Comparison of ENCODE assay signal across 20 mouse cellular contexts in the genomic region with DNA sequence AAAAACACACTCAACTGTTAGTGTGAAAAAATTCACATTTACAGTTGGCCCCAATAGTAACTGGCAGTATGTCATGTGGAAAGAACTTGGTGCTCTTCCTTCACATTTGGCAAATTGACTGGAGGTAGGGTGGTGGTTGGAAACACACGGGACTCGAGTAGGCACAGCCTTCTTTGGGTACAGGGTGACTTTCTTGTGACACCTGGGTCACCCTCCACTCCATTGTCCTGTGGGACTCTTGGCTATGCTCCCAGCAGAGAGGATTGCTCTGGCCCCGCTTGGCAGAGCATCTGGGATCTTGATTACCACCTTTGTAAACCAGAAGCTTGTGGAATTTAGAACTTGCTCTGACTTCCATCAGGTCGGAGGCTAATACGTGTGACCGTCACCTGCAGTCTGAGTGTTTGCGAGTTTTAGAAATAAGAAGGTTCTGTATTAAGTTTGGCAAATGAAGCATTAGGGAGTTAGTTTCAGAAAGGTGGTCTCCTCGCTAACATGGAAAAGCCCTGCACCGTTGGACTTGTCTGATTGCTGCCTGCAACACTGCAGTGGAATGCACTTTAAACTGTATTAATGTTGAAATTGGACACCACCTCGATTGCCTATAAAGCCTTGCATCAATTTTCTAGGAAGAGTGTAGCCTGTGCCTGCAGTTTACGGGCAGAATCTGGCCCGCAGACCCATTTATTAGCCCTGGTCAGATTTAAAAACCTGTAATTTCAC. TPM values are rescaled to one million over a fixed set of nuclear protein-coding genes. Genes with fewer than 3 reads are reported as not detected.
DNase-seq lines count a peak whose midpoint lies in the region; TF ChIP-seq lines count a peak whose summit lies in the region.
"Had no signal": no experiment of that assay in that cellular context is flagged by ENCODE, and none has a peak within 500 bp of the region (broad histone marks: within the 10 kb centered on the region; RNA-seq: fewer than 3 reads in every experiment).

No protein-coding gene starts in this region.

- no peak for TF ChIP-seq POLR2A in cerebellum, adult 2 months (IDR thresholded peaks at IDR 0.05; ENCODE audit: borderline replicate concordance, insufficient read depth, low read length)

- 66% methylated on average over 12 of the region's 12 CpGs for WGBS in cerebellum, adult 2 months

- H3K27ac ChIP-seq in cerebellum, adult 2 months (ENCODE audit: insufficient read depth, low read length), result no peak overlapping the region
- H3K27ac ChIP-seq: embryonic facial prominence, embryonic 13.5 days; forebrain, embryonic 13.5 days; heart, embryonic 13.5 days; hindbrain, postnatal 0 days; layer of hippocampus, adult 2 months; midbrain, embryonic 10.5 days had no signal

- peak; percentile 54 to 63 for DNase-seq in cerebellum, adult 2 months
- no peak for DNase-seq in cerebellum, postnatal 4 days (ENCODE audit: low spot score in 2 of 2)
- peak; percentile 18 for DNase-seq in kidney, adult 11 months
- DNase-seq in kidney, adult 18-20 months, result no peak
- peak; percentile 42 for DNase-seq in hindlimb bud, embryonic 11.5 days (ENCODE audit: extremely low spot score, low read depth, low spot score)
- DNase-seq in thymus, postnatal 4 days, result no peak
- DNase-seq in urinary bladder, postnatal 4 days (ENCODE audit: low spot score in 2 of 2), result no peak
- DNase-seq: adrenal gland, postnatal 25 days; heart, postnatal 14 days; kidney, postnatal 25 days; lung, adult 18-20 months; lung, postnatal 10 days; thymus, postnatal 14 days had no signal

- H3K4me3 ChIP-seq in cerebellum, adult 2 months (replicated peaks; ENCODE audit: insufficient read depth, low read depth, low read length), result no peak overlapping the region
- H3K4me3 ChIP-seq: embryonic facial prominence, embryonic 13.5 days; forebrain, embryonic 13.5 days; heart, embryonic 13.5 days; layer of hippocampus, adult 2 months; midbrain, embryonic 10.5 days; myocyte had no signal

- no peaks in the 10 kb centered on the region for H3K27me3 ChIP-seq in cerebellum, adult 2 months (ENCODE audit: control insufficient read depth, insufficient read depth, low read length)
- H3K27me3 ChIP-seq: embryonic facial prominence, embryonic 13.5 days; forebrain, embryonic 13.5 days; heart, embryonic 13.5 days had no signal

- H3K4me1 ChIP-seq in cerebellum, adult 2 months (ENCODE audit: control insufficient read depth, insufficient read depth, low read length), result peaks cover 25% of the 10 kb centered on the region

- no peak for TF ChIP-seq CTCF in cerebellum, adult 2 months (IDR thresholded peaks at IDR 0.05; ENCODE audit: borderline replicate concordance, insufficient read depth, low read depth, low read length)

RNA-seq across cellular contexts. Expression of gene Ppm1l, which starts 41.4 kb away (rescaled TPM):
- 38.2 and 39.8 TPM in 2 replicates for polyA plus RNA-seq in cerebellum, adult 2 months (2012; rRNA removed)

Comparison
In these comparisons a context has a peak if more than half of its experiments do, and no peak if none do; other contexts are left out.
1. DNase-seq: peak in cerebellum, adult 2 months (2 of 2), kidney, adult 11 months (single experiment) and hindlimb bud, embryonic 11.5 days (single experiment); none in cerebellum, postnatal 4 days (0 of 2), kidney, adult 18-20 months (single experiment), thymus, postnatal 4 days (single experiment) and urinary bladder, postnatal 4 days (0 of 2).